Mouse (Mus musculus): ENCODE measurements around the gene Teddm1a. TPM values are rescaled to one million over a fixed set of nuclear protein-coding genes. Genes with fewer than 3 reads are reported as not detected.
"Not testable (repeated sequence)": the region's sequence is repeated elsewhere in the genome, so short reads cannot be mapped to it uniquely, and the experiment has no call there.

Teddm1a gene
- polyA plus RNA-seq, 1 experiment: not detected

DNA sequence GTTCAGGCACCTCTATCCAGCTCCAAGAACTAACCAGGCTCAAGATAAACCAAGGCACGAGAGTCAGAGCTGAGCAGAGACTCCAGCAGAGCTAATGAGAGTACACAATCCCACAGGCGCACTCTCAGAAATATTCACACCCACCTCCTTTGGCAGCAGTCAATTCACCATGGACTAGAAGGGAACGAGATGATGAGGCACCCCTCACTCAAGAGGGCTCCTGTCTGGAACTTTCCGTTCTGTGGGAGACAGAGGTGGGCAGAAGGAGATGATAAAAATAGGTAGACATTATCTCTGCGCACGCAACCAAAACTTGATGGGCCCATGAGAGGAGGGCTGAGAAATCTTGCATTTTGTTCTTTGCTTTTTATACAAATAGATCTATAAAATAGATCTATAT is 17.5 kb upstream of the Teddm1a start, which contains the start of gene Teddm1b:
TSS of gene Teddm1b (plus strand) at position 301 of the 400 bp plus-strand sequence.
- no peaks in the 10 kb centered on the region for H3K36me3 ChIP-seq (ENCODE audit: control insufficient read depth, insufficient read depth, low read length)
- H3K4me1 ChIP-seq (ENCODE audit: control insufficient read depth, insufficient read depth, low read length): no peaks in the 10 kb centered on the region
- WGBS: 87% methylated on average over 6 of the region's 6 CpGs
- no peak for DNase-seq
- TF ChIP-seq POLR2A (IDR thresholded peaks at IDR 0.05; ENCODE audit: low read depth, low read length) (no peak), CTCF (conservative IDR thresholded peaks at IDR 0.05; ENCODE audit: insufficient read depth, insufficient read length, low read depth, low read length) (no peak)
- no peak within 1 kb of the TSS for H3K4me3 ChIP-seq (ENCODE audit: insufficient read depth, low read depth, low read length)
- no peak within 1 kb of the TSS for H3K27ac ChIP-seq (ENCODE audit: insufficient read depth, low read depth, low read length)
- no peaks in the 10 kb centered on the region for H3K27me3 ChIP-seq (replicated peaks; ENCODE audit: control insufficient read depth, insufficient read depth, low read length)

DNA sequence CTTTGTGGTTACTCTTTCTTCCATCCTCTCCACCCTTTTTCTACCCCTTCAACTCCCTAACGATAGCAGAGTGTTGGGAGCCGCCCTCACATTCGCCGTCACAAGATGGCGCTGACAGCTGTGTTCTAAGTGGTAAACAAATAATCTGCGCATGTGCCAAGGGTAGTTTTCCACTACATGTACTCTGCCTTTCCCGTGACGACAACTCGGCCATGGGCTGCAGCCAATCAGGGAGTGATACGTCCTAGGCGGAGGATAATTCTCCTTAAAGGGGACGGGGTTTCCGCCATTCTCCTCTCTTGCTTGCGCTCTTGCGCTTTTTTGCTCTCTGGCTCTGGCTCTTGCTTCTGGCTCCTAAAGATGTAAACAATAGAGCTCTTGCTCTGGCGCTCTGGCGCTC is 11.2 kb upstream of the Teddm1a start:
- not testable (repeated sequence) for H3K27ac ChIP-seq (ENCODE audit: insufficient read depth, low read depth, low read length); H3K4me3 ChIP-seq (ENCODE audit: insufficient read depth, low read depth, low read length); H3K27me3 ChIP-seq (replicated peaks; ENCODE audit: control insufficient read depth, insufficient read depth, low read length); H3K36me3 ChIP-seq (ENCODE audit: control insufficient read depth, insufficient read depth, low read length); DNase-seq; H3K4me1 ChIP-seq (ENCODE audit: control insufficient read depth, insufficient read depth, low read length)
- 97% methylated on average over 17 of the region's 17 CpGs for WGBS

DNA sequence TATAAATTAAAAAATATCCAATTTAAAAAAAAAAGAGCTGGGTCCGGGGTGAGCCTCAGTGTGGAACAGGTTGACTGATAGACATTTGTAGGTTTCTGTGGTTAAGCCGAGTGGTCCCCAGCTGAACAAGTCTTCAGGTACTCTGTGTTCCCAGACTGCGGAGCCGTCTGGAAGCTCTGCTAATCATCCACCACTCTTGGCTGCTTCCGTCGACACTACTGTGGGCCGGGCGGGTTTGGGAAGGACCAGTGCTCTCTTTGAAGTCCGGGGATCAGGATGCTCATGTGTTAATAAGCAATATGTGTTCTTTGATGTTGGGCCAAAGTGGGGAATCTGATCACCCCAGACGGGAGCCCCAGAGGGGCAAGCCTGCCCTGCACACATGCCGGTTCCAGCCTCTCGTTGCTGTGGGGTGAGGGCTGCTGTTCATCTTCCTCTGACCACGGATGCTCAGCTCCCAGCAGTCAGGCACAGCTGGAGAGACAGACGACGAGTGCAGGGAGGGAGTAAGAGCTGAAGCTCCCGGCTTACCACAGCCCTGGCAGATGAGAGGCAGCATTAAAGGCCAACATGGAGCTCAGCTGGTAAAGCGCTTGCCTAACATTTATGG is 5.4 kb upstream of the Teddm1a start:
- no peak overlapping the region for H3K27ac ChIP-seq (ENCODE audit: insufficient read depth, low read depth, low read length)
- WGBS: 27% methylated on average over 17 of the region's 17 CpGs
- no peak for TF ChIP-seq CTCF (conservative IDR thresholded peaks at IDR 0.05; ENCODE audit: insufficient read depth, insufficient read length, low read depth, low read length)
- H3K27me3 ChIP-seq (replicated peaks; ENCODE audit: control insufficient read depth, insufficient read depth, low read length): no peaks in the 10 kb centered on the region
- H3K4me3 ChIP-seq (ENCODE audit: insufficient read depth, low read depth, low read length): no peak overlapping the region
- H3K36me3 ChIP-seq (ENCODE audit: control insufficient read depth, insufficient read depth, low read length): no peaks in the 10 kb centered on the region
- DNase-seq: no peak
- no peaks in the 10 kb centered on the region for H3K4me1 ChIP-seq (ENCODE audit: control insufficient read depth, insufficient read depth, low read length)

DNA sequence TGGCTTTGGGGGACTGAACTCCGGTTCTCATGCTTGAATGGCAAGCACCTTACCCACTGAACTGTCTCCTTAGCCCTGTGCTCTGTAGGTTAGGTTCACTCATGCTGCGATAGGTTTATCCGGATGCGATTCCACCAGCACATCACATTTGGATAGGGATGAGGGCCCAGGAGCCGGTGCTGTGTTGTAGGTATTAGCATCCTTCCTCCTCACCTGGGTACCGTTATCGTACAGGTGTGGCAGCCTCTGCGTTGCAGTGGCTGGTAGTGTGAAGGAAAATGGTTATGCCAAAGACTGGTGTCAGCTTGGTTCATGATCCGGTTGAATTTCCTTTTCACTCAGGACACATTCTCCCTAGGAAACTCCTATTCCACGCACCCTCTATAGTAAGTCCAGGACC is 1.4 kb upstream of the Teddm1a start:
- Histone ChIP-seq H3K4me1 (ENCODE audit: control insufficient read depth, insufficient read depth, low read length) (no peaks in the 10 kb centered on the region), H3K36me3 (ENCODE audit: control insufficient read depth, insufficient read depth, low read length) (no peaks in the 10 kb centered on the region), H3K4me3 (ENCODE audit: insufficient read depth, low read depth, low read length) (no peak overlapping the region), H3K27me3 (replicated peaks; ENCODE audit: control insufficient read depth, insufficient read depth, low read length) (no peaks in the 10 kb centered on the region), H3K27ac (ENCODE audit: insufficient read depth, low read depth, low read length) (no peak overlapping the region)
- WGBS: 92% methylated on average over 10 of the region's 10 CpGs
- TF ChIP-seq POLR2A (IDR thresholded peaks at IDR 0.05; ENCODE audit: low read depth, low read length) (no peak), CTCF (conservative IDR thresholded peaks at IDR 0.05; ENCODE audit: insufficient read depth, insufficient read length, low read depth, low read length) (no peak)
- no peak for DNase-seq

DNA sequence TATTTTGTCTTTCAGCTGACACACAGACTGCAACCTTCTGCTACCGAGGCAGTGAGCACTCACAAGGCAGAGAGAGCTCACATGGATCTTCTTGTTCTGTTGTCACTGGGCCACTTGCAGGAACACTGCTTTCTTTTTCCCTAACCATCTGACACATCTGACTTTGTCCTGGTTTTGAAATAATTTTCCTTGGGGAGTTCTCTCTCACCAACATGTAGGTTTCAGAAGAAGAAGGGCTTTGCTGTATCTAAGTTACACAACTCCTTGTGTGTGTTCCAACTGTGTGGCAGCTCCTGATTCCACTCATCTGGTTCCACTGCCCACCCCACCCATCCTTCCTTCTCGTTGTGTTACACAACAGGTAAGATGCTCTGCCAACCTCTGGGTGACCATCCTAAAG is 2.2 kb downstream of the Teddm1a start:
- no peak overlapping the region for H3K27ac ChIP-seq (ENCODE audit: insufficient read depth, low read depth, low read length)
- no peaks in the 10 kb centered on the region for H3K4me1 ChIP-seq (ENCODE audit: control insufficient read depth, insufficient read depth, low read length)
- H3K27me3 ChIP-seq (replicated peaks; ENCODE audit: control insufficient read depth, insufficient read depth, low read length): no peaks in the 10 kb centered on the region
- WGBS: 74% methylated on average over 2 of the region's 2 CpGs
- DNase-seq: no peak
- no peaks in the 10 kb centered on the region for H3K36me3 ChIP-seq (ENCODE audit: control insufficient read depth, insufficient read depth, low read length)
- no peak overlapping the region for H3K4me3 ChIP-seq (ENCODE audit: insufficient read depth, low read depth, low read length)
- TF ChIP-seq CTCF (conservative IDR thresholded peaks at IDR 0.05; ENCODE audit: insufficient read depth, insufficient read length, low read depth, low read length) (no peak), POLR2A (IDR thresholded peaks at IDR 0.05; ENCODE audit: low read depth, low read length) (no peak)

DNA sequence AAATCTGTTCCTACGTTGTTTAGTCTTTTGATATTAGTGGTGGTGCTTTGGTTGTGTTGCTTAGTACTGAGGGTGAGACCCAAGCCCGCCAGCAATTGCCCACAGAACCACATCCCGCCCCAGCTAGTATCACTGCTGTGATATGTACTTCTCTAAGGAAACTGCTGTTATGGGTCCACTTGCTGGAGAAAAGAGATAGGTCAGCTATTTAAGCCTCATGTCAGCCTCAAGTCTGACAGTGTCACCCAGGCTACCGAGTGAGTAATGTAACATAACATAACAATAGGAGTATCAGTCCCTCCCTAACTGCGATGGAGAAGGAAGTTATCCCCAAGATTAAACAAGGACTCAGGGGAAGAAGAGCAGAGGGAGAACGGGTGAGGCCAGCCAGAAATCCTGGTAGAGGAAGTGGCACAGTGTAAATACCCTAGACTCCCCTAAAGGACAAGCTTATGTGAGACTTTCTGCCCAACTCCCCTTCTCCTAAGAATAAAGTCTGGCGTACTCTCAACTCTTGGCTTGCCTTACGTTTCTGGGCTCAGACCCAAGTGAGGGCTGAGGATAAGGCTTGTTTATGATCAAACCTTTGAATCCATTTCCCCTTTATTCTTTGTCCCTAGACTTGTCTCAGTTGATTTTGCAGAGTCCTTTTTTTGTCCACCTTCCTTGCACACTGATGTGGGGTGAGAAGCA is 2.8 kb downstream of the Teddm1a start:
- H3K27ac ChIP-seq (ENCODE audit: insufficient read depth, low read depth, low read length): no peak overlapping the region
- no peak for TF ChIP-seq POLR2A (IDR thresholded peaks at IDR 0.05; ENCODE audit: low read depth, low read length)
- TF ChIP-seq CTCF (conservative IDR thresholded peaks at IDR 0.05; ENCODE audit: insufficient read depth, insufficient read length, low read depth, low read length): no peak
- WGBS: 65% methylated on average over 8 of the region's 8 CpGs
- no peaks in the 10 kb centered on the region; the same call in 1 of the 2 replicates for H3K4me1 ChIP-seq (ENCODE audit: control insufficient read depth, insufficient read depth, low read length)
- H3K27me3 ChIP-seq (replicated peaks; ENCODE audit: control insufficient read depth, insufficient read depth, low read length): no peaks in the 10 kb centered on the region
- no peak for DNase-seq
- H3K36me3 ChIP-seq (ENCODE audit: control insufficient read depth, insufficient read depth, low read length): no peaks in the 10 kb centered on the region
- H3K4me3 ChIP-seq (ENCODE audit: insufficient read depth, low read depth, low read length): no peak overlapping the region

DNA sequence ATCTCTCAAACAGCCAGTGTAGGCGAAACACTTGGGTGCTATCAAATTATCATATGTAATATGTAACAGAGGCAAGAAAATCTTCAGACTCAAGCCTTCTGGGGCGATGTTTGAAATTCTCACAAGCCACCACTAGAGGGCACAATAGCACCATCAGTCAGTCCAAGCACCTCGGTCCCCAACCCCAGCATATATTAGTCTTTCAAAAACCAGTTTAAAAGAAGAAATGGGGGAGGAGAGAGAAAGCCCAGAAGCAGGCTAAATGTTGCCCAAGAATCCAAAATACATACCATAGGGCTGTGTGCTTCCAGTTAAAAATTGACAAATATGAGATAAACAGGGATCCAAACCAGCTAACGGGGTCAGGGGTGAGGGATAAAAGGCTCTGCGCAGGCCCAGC is 3.4 kb downstream of the Teddm1a start:
- Histone ChIP-seq H3K4me1 (ENCODE audit: control insufficient read depth, insufficient read depth, low read length) (no peaks in the 10 kb centered on the region; the same call in 1 of the 2 replicates), H3K4me3 (ENCODE audit: insufficient read depth, low read depth, low read length) (no peak overlapping the region), H3K27ac (ENCODE audit: insufficient read depth, low read depth, low read length) (no peak overlapping the region), H3K27me3 (replicated peaks; ENCODE audit: control insufficient read depth, insufficient read depth, low read length) (no peaks in the 10 kb centered on the region), H3K36me3 (ENCODE audit: control insufficient read depth, insufficient read depth, low read length) (no peaks in the 10 kb centered on the region)
- no peak for TF ChIP-seq POLR2A (IDR thresholded peaks at IDR 0.05; ENCODE audit: low read depth, low read length)
- peak; percentile 89 for TF ChIP-seq CTCF (conservative IDR thresholded peaks at IDR 0.05; ENCODE audit: insufficient read depth, insufficient read length, low read depth, low read length)
- 35% methylated on average over 5 of the region's 5 CpGs for WGBS
- peak; percentile 77 for DNase-seq
